Mouse (Mus musculus) liver, embryonic 14.5 days (tissue): ENCODE results near the gene Btbd9. TPM values are rescaled to one million over a fixed set of nuclear protein-coding genes. Genes with fewer than 3 reads are reported as not detected.

ENCODE experiments used
- ATAC-seq: fragments of 200-750 bp; cut with Nextera tagmentation; 2 replicates; pipeline ENCODE4 v1.8.0; 2017; ENCODE audit warnings: moderate number of reproducible peaks, mild to moderate bottlenecking, moderate library complexity; ENCODE audit not compliant: insufficient read depth
- DNase-seq, 3 experiments: peaks; one replicate each; pipeline ENCODE4 v3.0.0-alpha.2; 2012 to 2013; ENCODE audit warnings: low read depth in 3 of 3, low spot score in 3 of 3
- H3K27ac ChIP-seq: fragments of 300-500 bp; sonication (generic); 2 replicates; pipeline ENCODE4 v1.5.1; 2014; ENCODE audit warnings: moderate library complexity, mild to moderate bottlenecking, control low read depth, inconsistent platforms
- H3K27me3 ChIP-seq: fragments of 300-500 bp; sonication (generic); 2 replicates; pipeline ENCODE4 v1.6.1; 2014; ENCODE audit warnings: mild to moderate bottlenecking, low read length, moderate library complexity; ENCODE audit not compliant: control insufficient read depth, insufficient read depth
- H3K36me3 ChIP-seq: fragments of 300-500 bp; sonication (generic); replicated peaks from 2 replicates; pipeline ENCODE4 v1.6.1; 2014; ENCODE audit warnings: low read depth; ENCODE audit not compliant: control insufficient read depth, insufficient read depth
- H3K4me1 ChIP-seq, 2 experiments: fragments of 200-500 bp in 1 of 2; fragments of 300-500 bp in 1 of 2; sonication (generic) in 1 of 2; replicated peaks; 2 replicates each; pipeline ENCODE4 v1.6.1; 2012 to 2014; ENCODE audit warnings: antibody characterized with exemption in 1 of 2, inconsistent platforms in 1 of 2, low read length in 1 of 2; ENCODE audit not compliant: control insufficient read depth in 2 of 2, insufficient read depth in 2 of 2
- H3K4me2 ChIP-seq: fragments of 300-500 bp; sonication (generic); 2 replicates; pipeline ENCODE4 v1.6.1; 2014; ENCODE audit warnings: low read depth, mild to moderate bottlenecking, control low read depth, moderate library complexity
- H3K4me3 ChIP-seq, 2 experiments: fragments of 200-500 bp in 1 of 2; fragments of 300-500 bp in 1 of 2; sonication (generic) in 1 of 2; 2 replicates each; pipeline ENCODE4 v1.5.1; 2012 to 2014; ENCODE audit warnings: low read depth in 2 of 2, low read length in 2 of 2, mild to moderate bottlenecking in 2 of 2, control low read depth in 1 of 2, inconsistent platforms in 1 of 2, moderate library complexity in 1 of 2; ENCODE audit not compliant: insufficient read depth in 1 of 2
- H3K9ac ChIP-seq: fragments of 300-500 bp; sonication (generic); replicated peaks from 2 replicates; pipeline ENCODE4 v1.6.1; 2014; ENCODE audit warnings: mild to moderate bottlenecking, control low read depth, moderate library complexity
- H3K9me3 ChIP-seq: fragments of 300-500 bp; sonication (generic); 2 replicates; pipeline ENCODE4 v1.6.1; 2016; ENCODE audit warnings: low read length, mixed read lengths; ENCODE audit not compliant: control insufficient read depth
- CTCF ChIP-seq: IDR thresholded peaks from 2 replicates; pipeline ENCODE4 v1.5.1; 2016; ENCODE audit warnings: antibody characterized with exemption, low read depth, control low read depth
- EP300 ChIP-seq: IDR thresholded peaks from 2 replicates; pipeline ENCODE4 v1.6.1; 2016; ENCODE audit warnings: antibody characterized with exemption, low read depth
- WGBS: fragments of 180-500 bp; shearing (Covaris S2); extraction: QIAGEN DNeasy Blood & Tissue Kit; methylation state at CpG from one replicate; pipeline ENCODE4 v1.1.7; 2014; ENCODE audit not compliant: insufficient replicate concordance; 5-methylcytosine and 5-hydroxymethylcytosine counted together
- polyA plus RNA-seq, 2 experiments: library from polyadenylated mRNA; depleted of rRNA in 1 of 2; stranded (reverse) in 1 of 2; unstranded in 1 of 2; fragments of >200 nt; fragmentation: Nextera tagmentation in 1 of 2; extraction: Ambion mirVana in 1 of 2; gene quantifications; 2 replicates each; pipeline versions ENCODE4 v1.2.1 to v1.2.3; 2012 to 2014

Btbd9 gene
- polyA plus RNA-seq, 2 experiments: 2.7 to 9.6 TPM

DNA sequence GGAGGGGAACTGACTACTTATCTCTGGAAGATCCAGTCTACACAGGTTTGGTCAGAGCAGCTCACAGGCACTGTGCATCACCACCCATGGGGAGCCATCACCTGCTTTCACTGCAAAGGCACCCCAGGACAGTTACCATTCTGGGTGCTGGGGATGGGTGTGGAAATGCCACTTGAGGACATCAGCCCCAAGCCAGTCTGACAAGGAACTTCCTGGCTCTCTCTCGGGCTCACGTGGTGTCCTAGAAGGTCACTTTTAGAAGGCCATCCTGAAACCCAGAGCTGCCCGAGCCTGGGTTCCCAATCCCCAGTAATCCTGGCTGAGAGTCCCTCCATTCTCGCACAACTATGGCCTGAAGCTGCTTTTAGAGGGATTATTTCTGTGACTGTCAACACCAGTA lies 360.5 kb downstream of the Btbd9 start:
- DNase-seq (no peak), ATAC-seq (no peak)
- 41% methylated on average over 4 of the region's 4 CpGs for WGBS
- TF ChIP-seq EP300: no peak
- TF ChIP-seq CTCF: no peak
- Histone ChIP-seq H3K27me3 (no peaks in the 10 kb centered on the region), H3K9ac (no peak overlapping the region), H3K36me3 (no peaks in the 10 kb centered on the region), H3K4me1 (no peaks in the 10 kb centered on the region), H3K27ac (no peak overlapping the region), H3K4me3 (no peak overlapping the region), H3K4me2 (no peak overlapping the region), H3K9me3 (no peaks in the 10 kb centered on the region)

DNA sequence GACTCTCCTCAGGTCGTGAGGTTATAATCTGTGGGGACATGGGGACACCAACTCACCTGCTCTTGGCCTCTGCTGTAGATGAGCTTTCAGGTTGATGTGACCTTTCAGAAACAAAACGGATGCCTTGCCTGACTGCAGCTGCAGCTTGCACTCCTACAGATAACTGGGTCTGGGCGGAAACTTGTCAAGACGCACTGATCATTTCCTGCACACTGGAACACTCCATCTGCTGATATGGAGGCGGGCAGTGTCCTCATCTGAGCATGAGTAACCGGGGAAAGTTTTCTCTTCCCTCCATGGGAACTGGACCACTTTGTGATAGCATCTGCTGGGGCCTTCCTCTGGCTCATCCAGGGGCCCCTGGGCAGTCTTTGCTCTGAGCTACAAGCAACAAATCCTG lies 361.9 kb downstream of the Btbd9 start:
- no peak overlapping the region for H3K9ac ChIP-seq
- H3K4me2 ChIP-seq: no peak overlapping the region
- no peaks in the 10 kb centered on the region for H3K9me3 ChIP-seq
- DNase-seq (no peak), ATAC-seq (no peak)
- WGBS: 9% methylated on average over 6 of the region's 6 CpGs
- no peaks in the 10 kb centered on the region for H3K36me3 ChIP-seq
- TF ChIP-seq EP300 (no peak), CTCF (no peak)
- H3K4me1 ChIP-seq: no peaks in the 10 kb centered on the region
- no peaks in the 10 kb centered on the region for H3K27me3 ChIP-seq
- H3K27ac ChIP-seq: no peak overlapping the region
- H3K4me3 ChIP-seq: no peak overlapping the region

DNA sequence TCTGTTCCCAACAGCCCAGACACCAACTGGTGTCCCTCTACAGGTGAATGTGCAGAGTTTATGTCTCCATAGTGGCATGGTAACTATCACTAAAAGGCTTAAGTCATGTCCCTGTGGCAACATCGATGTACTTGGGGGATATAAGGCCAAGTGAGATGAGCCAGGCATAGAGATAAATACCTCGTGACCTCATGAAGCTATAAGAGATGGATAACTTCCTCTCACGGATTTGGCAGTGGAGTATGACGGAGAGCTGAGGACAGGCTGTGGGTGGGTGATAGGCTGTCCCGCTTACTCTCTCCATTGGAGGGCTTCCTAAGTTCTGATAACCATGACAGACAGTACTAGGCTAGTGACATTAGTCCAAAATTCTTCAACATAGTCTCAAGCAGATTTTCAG lies 362.9 kb downstream of the Btbd9 start:
- no peak for DNase-seq
- Histone ChIP-seq H3K36me3 (no peaks in the 10 kb centered on the region; the same call in 1 of the 2 replicates), H3K9me3 (no peaks in the 10 kb centered on the region), H3K27ac (no peak overlapping the region), H3K4me3 (no peak overlapping the region), H3K4me1 (no peaks in the 10 kb centered on the region), H3K4me2 (no peak overlapping the region), H3K27me3 (no peaks in the 10 kb centered on the region), H3K9ac (no peak overlapping the region)
- WGBS: 47% methylated on average over 5 of the region's 5 CpGs
- TF ChIP-seq EP300 (no peak), CTCF (no peak)
- no peak for ATAC-seq

DNA sequence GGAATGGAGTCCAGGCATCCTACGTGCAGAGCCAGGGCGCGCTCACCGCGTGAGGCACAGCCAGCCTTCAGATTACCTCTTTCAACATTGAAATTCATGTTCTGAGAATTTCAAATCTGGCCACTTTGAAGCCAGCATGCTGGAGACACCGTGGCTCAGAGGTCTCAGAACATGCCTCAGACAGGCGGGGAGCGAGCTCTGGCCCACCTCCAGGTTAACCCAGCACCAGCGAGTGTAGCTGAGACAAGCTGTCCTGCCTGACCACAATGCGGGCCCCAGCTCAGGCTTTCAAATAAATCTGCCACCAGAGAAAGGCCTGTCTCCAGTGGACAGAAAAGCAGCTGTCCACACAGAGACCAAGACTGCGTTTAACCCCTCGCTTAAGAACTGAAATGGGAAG lies 363.6 kb downstream of the Btbd9 start:
- H3K9ac ChIP-seq: no peak overlapping the region
- no peaks in the 10 kb centered on the region for H3K27me3 ChIP-seq
- no peak overlapping the region for H3K4me2 ChIP-seq
- ATAC-seq (no peak), DNase-seq (no peak)
- no peaks in the 10 kb centered on the region; the same call in 1 of the 2 replicates for H3K36me3 ChIP-seq
- no peaks in the 10 kb centered on the region for H3K4me1 ChIP-seq
- TF ChIP-seq CTCF: no peak
- no peak for TF ChIP-seq EP300
- no peak overlapping the region for H3K4me3 ChIP-seq
- H3K27ac ChIP-seq: no peak overlapping the region
- no peaks in the 10 kb centered on the region for H3K9me3 ChIP-seq
- 81% methylated on average over 12 of the region's 12 CpGs for WGBS

DNA sequence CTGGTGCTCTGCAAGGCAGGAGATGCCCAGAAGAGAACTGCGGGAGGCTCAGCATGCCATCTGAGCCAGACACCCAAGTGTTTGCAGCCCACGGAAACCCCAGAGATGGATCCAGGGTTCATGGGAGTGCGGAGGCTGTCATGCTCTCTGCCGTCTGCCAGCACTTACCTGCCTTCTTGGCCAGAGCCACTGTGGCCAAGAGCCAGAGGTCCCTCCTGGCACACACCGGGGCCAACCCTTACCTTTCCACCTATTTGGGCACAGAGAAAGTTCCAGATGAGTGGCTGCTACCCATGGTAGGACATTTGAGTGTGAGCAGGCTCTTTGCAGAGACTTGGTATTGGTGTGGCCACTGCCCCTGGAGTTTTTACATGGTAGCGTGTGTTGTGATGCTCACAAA lies 365.4 kb downstream of the Btbd9 start:
- Histone ChIP-seq H3K9ac (no peak overlapping the region), H3K9me3 (no peaks in the 10 kb centered on the region), H3K4me1 (no peaks in the 10 kb centered on the region), H3K27ac (no peak overlapping the region), H3K4me2 (no peak overlapping the region), H3K4me3 (no peak overlapping the region), H3K27me3 (no peaks in the 10 kb centered on the region), H3K36me3 (no peaks in the 10 kb centered on the region; the same call in 1 of the 2 replicates)
- no peak for DNase-seq
- TF ChIP-seq CTCF (no peak), EP300 (no peak)
- ATAC-seq: no peak
- WGBS: 85% methylated on average over 6 of the region's 6 CpGs

DNA sequence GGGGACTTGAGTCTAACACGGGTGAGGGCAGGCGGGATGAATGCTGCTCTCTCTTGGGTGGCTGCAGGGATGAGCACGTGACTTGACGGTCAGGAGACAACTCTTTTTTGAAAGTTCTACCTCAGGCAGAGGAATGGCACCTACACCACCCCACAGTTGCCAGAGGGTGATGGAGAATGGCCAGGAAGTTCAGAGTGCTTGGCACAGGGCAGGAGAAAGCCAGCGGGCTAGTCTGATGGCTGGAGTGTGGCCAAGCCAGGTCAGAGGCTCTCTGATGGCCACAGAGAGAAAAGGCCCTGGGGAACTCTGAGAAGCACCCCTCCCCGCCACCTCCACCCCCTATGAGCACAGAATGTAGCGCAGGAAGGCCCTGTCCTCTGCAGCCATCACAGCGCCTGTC lies 366.0 kb downstream of the Btbd9 start:
- no peaks in the 10 kb centered on the region; the same call in 1 of the 2 replicates for H3K36me3 ChIP-seq
- 80% methylated on average over 8 of the region's 8 CpGs for WGBS
- H3K27me3 ChIP-seq: no peaks in the 10 kb centered on the region
- H3K4me2 ChIP-seq: no peak overlapping the region
- DNase-seq: no peak
- H3K9ac ChIP-seq: no peak overlapping the region
- no peak for TF ChIP-seq EP300
- no peak for TF ChIP-seq CTCF
- no peak for ATAC-seq
- H3K27ac ChIP-seq: no peak overlapping the region
- H3K9me3 ChIP-seq: no peaks in the 10 kb centered on the region
- no peak overlapping the region for H3K4me3 ChIP-seq
- no peaks in the 10 kb centered on the region for H3K4me1 ChIP-seq
